Mouse (Mus musculus) midbrain, embryonic 16.5 days (tissue): Measurements from ENCODE around the gene Ppp1r15b. TPM values are rescaled to one million over a fixed set of nuclear protein-coding genes. Genes with fewer than 3 reads are reported as not detected.

Experiments
- ATAC-seq: fragments of 200-750 bp; cut with Nextera tagmentation; 2 replicates; pipeline ENCODE4 v1.8.0; 2017; ENCODE audit warnings: moderate TSS enrichment
- H3K27ac ChIP-seq: fragments of 300-500 bp; sonication (generic); 2 replicates; pipeline ENCODE4 v1.5.1; 2014; ENCODE audit warnings: mild to moderate bottlenecking, low read length, mixed read lengths
- H3K27me3 ChIP-seq: fragments of 300-500 bp; sonication (generic); 2 replicates; pipeline ENCODE4 v1.6.1; 2014; ENCODE audit warnings: low read depth, low read length, mixed read lengths; ENCODE audit not compliant: control insufficient read depth, insufficient read depth
- H3K36me3 ChIP-seq: fragments of 300-500 bp; sonication (generic); 2 replicates; pipeline ENCODE4 v1.6.1; 2014; ENCODE audit warnings: mild to moderate bottlenecking, low read length, moderate library complexity, mixed read lengths; ENCODE audit not compliant: control insufficient read depth, insufficient read depth
- H3K4me1 ChIP-seq: fragments of 300-500 bp; sonication (generic); 2 replicates; pipeline ENCODE4 v1.6.1; 2014; ENCODE audit warnings: mild to moderate bottlenecking, low read length, mixed read lengths; ENCODE audit not compliant: control insufficient read depth, insufficient read depth
- H3K4me2 ChIP-seq: fragments of 300-500 bp; sonication (generic); 2 replicates; pipeline ENCODE4 v1.6.1; 2014; ENCODE audit warnings: mild to moderate bottlenecking, low read length, mixed read lengths
- H3K4me3 ChIP-seq: fragments of 300-500 bp; sonication (generic); 2 replicates; pipeline ENCODE4 v1.5.1; 2014; ENCODE audit warnings: low read depth, mild to moderate bottlenecking, low read length, moderate library complexity, mixed read lengths
- H3K9ac ChIP-seq: fragments of 300-500 bp; sonication (generic); 2 replicates; pipeline ENCODE4 v1.6.1; 2014; ENCODE audit warnings: low read depth, low read length, mixed read lengths
- H3K9me3 ChIP-seq: fragments of 300-500 bp; sonication (generic); replicated peaks from 2 replicates; pipeline ENCODE4 v1.6.1; 2014; ENCODE audit warnings: mild to moderate bottlenecking, low read length, mixed read lengths; ENCODE audit not compliant: control insufficient read depth, poor library complexity, severe bottlenecking
- WGBS: fragments of 180-500 bp; shearing (Covaris S2); extraction: QIAGEN DNeasy Blood & Tissue Kit; methylation state at CpG from one replicate; pipeline ENCODE4 v1.1.7; 2014; 5-methylcytosine and 5-hydroxymethylcytosine counted together
- polyA plus RNA-seq: library from polyadenylated mRNA; unstranded; fragments of >200 nt; fragmentation: Nextera tagmentation; extraction: Ambion mirVana; gene quantifications from 2 replicates; pipeline ENCODE4 v1.2.1, GENCODE M21; 2015

Ppp1r15b gene
- polyA plus RNA-seq, 1 experiment from 2014 or later = 27.7 TPM

GRCm38 (mm10) chr1:133129471-133130221 is 1.3 kb upstream of the Ppp1r15b start:
- H3K4me1 ChIP-seq = peaks cover 28% of the 10 kb centered on the region
- H3K9ac ChIP-seq = no peak overlapping the region
- no peak overlapping the region for H3K4me2 ChIP-seq
- peak overlapping the region; percentile 19 for H3K27ac ChIP-seq
- no peaks in the 10 kb centered on the region for H3K36me3 ChIP-seq
- no peaks in the 10 kb centered on the region for H3K9me3 ChIP-seq
- H3K27me3 ChIP-seq = no peaks in the 10 kb centered on the region
- 13% methylated on average over 16 of the region's 16 CpGs for WGBS
- H3K4me3 ChIP-seq = no peak overlapping the region
- no peak for ATAC-seq

GRCm38 (mm10) chr1:133131561-133131905 is 590 bp downstream of the Ppp1r15b start:
- H3K27me3 ChIP-seq = no peaks in the 10 kb centered on the region
- no peak for ATAC-seq
- under 1% methylated on average over 35 of the region's 35 CpGs for WGBS
- H3K4me3 ChIP-seq = peak overlapping the region; percentile 98
- peak overlapping the region; percentile 96 for H3K9ac ChIP-seq
- peaks cover 42% of the 10 kb centered on the region for H3K4me1 ChIP-seq
- H3K9me3 ChIP-seq = no peaks in the 10 kb centered on the region
- peak overlapping the region; percentile 100 for H3K4me2 ChIP-seq
- peak overlapping the region; percentile 98 for H3K27ac ChIP-seq
- no peaks in the 10 kb centered on the region for H3K36me3 ChIP-seq

GRCm38 (mm10) chr1:133131936-133132335 is 993 bp downstream of the Ppp1r15b start:
- 0% methylated on average over 11 of the region's 11 CpGs for WGBS
- ATAC-seq = no peak
- Histone ChIP-seq H3K27ac (peak overlapping the region; percentile 98), H3K9ac (peak overlapping the region; percentile 96), H3K27me3 (no peaks in the 10 kb centered on the region), H3K4me1 (peaks cover 42% of the 10 kb centered on the region), H3K36me3 (no peaks in the 10 kb centered on the region), H3K4me3 (peak overlapping the region; percentile 98), H3K9me3 (no peaks in the 10 kb centered on the region), H3K4me2 (peak overlapping the region; percentile 100)

- no peak overlapping the region; the same call in 1 of the 2 replicates for H3K27ac ChIP-seq
- peak overlapping the region; percentile 98 for H3K4me3 ChIP-seq
- no peaks in the 10 kb centered on the region for H3K9me3 ChIP-seq
- 12% methylated on average over 26 of the region's 26 CpGs for WGBS
- ATAC-seq = no peak
- H3K4me2 ChIP-seq = peak overlapping the region; percentile 100
- no peaks in the 10 kb centered on the region for H3K27me3 ChIP-seq
- H3K4me1 ChIP-seq = peaks cover 42% of the 10 kb centered on the region
- peak overlapping the region; percentile 96 for H3K9ac ChIP-seq
- H3K36me3 ChIP-seq = peaks cover 5% of the 10 kb centered on the region
Measured at GRCm38 (mm10) chr1:133132388-133133326, 1.7 kb downstream of the Ppp1r15b start.

GRCm38 (mm10) chr1:133133425-133133824 is 2.5 kb downstream of the Ppp1r15b start:
- Histone ChIP-seq H3K36me3 (peaks cover 10% of the 10 kb centered on the region), H3K27me3 (no peaks in the 10 kb centered on the region), H3K9ac (peak overlapping the region; percentile 96), H3K9me3 (no peaks in the 10 kb centered on the region), H3K4me1 (peaks cover 42% of the 10 kb centered on the region), H3K27ac (no peak overlapping the region), H3K4me2 (peak overlapping the region; percentile 100), H3K4me3 (peak overlapping the region; percentile 98)
- 12% methylated on average over 2 of the region's 2 CpGs for WGBS
- no peak for ATAC-seq

GRCm38 (mm10) chr1:133134071-133134470 is 3.1 kb downstream of the Ppp1r15b start:
- peak overlapping the region; percentile 96 for H3K9ac ChIP-seq
- H3K4me3 ChIP-seq = peak overlapping the region; percentile 98
- H3K4me1 ChIP-seq = peaks cover 42% of the 10 kb centered on the region
- no peak overlapping the region for H3K27ac ChIP-seq
- H3K9me3 ChIP-seq = no peaks in the 10 kb centered on the region
- H3K36me3 ChIP-seq = peaks cover 13% of the 10 kb centered on the region
- WGBS = 13% methylated on average over 4 of the region's 4 CpGs
- no peaks in the 10 kb centered on the region for H3K27me3 ChIP-seq
- H3K4me2 ChIP-seq = peak overlapping the region; percentile 100
- no peak for ATAC-seq

- Histone ChIP-seq H3K27ac (no peak overlapping the region), H3K4me3 (peak overlapping the region; percentile 98), H3K27me3 (no peaks in the 10 kb centered on the region), H3K4me1 (peaks cover 42% of the 10 kb centered on the region), H3K9me3 (no peaks in the 10 kb centered on the region), H3K9ac (0 out of 2 replicates have a peak overlapping the region, but pooled peaks have one; percentile 33), H3K36me3 (peaks cover 14% of the 10 kb centered on the region), H3K4me2 (peak overlapping the region; percentile 100)
- ATAC-seq = no peak
- 51% methylated on average over 4 of the region's 4 CpGs for WGBS
Measured at GRCm38 (mm10) chr1:133134881-133135280, 3.9 kb downstream of the Ppp1r15b start.

- no peak overlapping the region for H3K9ac ChIP-seq
- no peaks in the 10 kb centered on the region for H3K27me3 ChIP-seq
- H3K4me3 ChIP-seq = peak overlapping the region; percentile 13; the same call in 1 of the 2 replicates
Measured at GRCm38 (mm10) chr1:133135808-133136207, 4.9 kb downstream of the Ppp1r15b start.

More at GRCm38 (mm10) chr1:133135808-133136207, 4.9 kb downstream of the Ppp1r15b start:
- 60% methylated on average over 5 of the region's 5 CpGs for WGBS
- Histone ChIP-seq H3K9me3 (no peaks in the 10 kb centered on the region), H3K4me2 (peak overlapping the region; percentile 100), H3K27ac (no peak overlapping the region), H3K36me3 (peaks cover 16% of the 10 kb centered on the region), H3K4me1 (peaks cover 39% of the 10 kb centered on the region)
- ATAC-seq = no peak
